10 mouse cellular contexts compared by ENCODE assay signal in genomic region chr4:111691057-111691543, GRCm38 (mm10). TPM values are rescaled to one million over a fixed set of nuclear protein-coding genes. Genes with fewer than 3 reads are reported as not detected.
DNase-seq lines count a peak whose midpoint lies in the region; ATAC-seq lines count a peak whose summit lies in the region.
"Had no signal": no experiment of that assay in that cellular context is flagged by ENCODE, and none has a peak within 500 bp of the region (broad histone marks: within the 10 kb centered on the region; RNA-seq: fewer than 3 reads in every experiment).

No protein-coding gene starts in this region.

- 0 out of 2 replicates have a peak, but pooled peaks have one; percentile 36 for ATAC-seq in kidney, embryonic 16.5 days (ENCODE audit: low FRiP score, low TSS enrichment)
- ATAC-seq in embryonic facial prominence, embryonic 13.5 days (ENCODE audit: insufficient number of reproducible peaks, insufficient read depth, low FRiP score, low TSS enrichment, low read depth): peak; percentile 90
- ATAC-seq in midbrain, embryonic 14.5 days (ENCODE audit: low FRiP score, low TSS enrichment): peak; percentile 73
- ATAC-seq in frontal cortex, adult (ENCODE audit: low TSS enrichment): no peak
- ATAC-seq: inflammation-experienced regulatory T-cells, adult 6 months had no signal

- no peaks in the 10 kb centered on the region for H3K27me3 ChIP-seq in kidney, embryonic 16.5 days (ENCODE audit: insufficient read depth, low read length)
- H3K27me3 ChIP-seq in embryonic facial prominence, embryonic 13.5 days: no peaks in the 10 kb centered on the region
- no peaks in the 10 kb centered on the region for H3K27me3 ChIP-seq in midbrain, embryonic 14.5 days (ENCODE audit: control insufficient read depth, insufficient read depth, low read length)

- H3K4me3 ChIP-seq in kidney, embryonic 16.5 days (ENCODE audit: low read length): no peak overlapping the region
- no peak overlapping the region for H3K4me3 ChIP-seq in embryonic facial prominence, embryonic 13.5 days
- H3K4me3 ChIP-seq in midbrain, embryonic 14.5 days (replicated peaks; ENCODE audit: low read depth, low read length): no peak overlapping the region

- no peak overlapping the region for H3K27ac ChIP-seq in kidney, embryonic 16.5 days (ENCODE audit: low read length)
- H3K27ac ChIP-seq in embryonic facial prominence, embryonic 13.5 days: peak overlapping the region; percentile 79
- peak overlapping the region; percentile 6; the same call in 1 of the 2 replicates for H3K27ac ChIP-seq in midbrain, embryonic 14.5 days (replicated peaks; ENCODE audit: low read depth, low read length)

- H3K4me2 ChIP-seq in kidney, embryonic 16.5 days (replicated peaks; ENCODE audit: low read depth, low read length): no peak overlapping the region
- no peak overlapping the region for H3K4me2 ChIP-seq in embryonic facial prominence, embryonic 13.5 days
- H3K4me2 ChIP-seq in midbrain, embryonic 14.5 days (ENCODE audit: low read length): no peak overlapping the region
- H3K4me2 ChIP-seq: liver, embryonic 11.5 days had no signal

- no peaks in the 10 kb centered on the region for H3K9me3 ChIP-seq in kidney, embryonic 16.5 days (ENCODE audit: low read length)
- H3K9me3 ChIP-seq in embryonic facial prominence, embryonic 13.5 days: no peaks in the 10 kb centered on the region
- no peaks in the 10 kb centered on the region for H3K9me3 ChIP-seq in midbrain, embryonic 14.5 days (ENCODE audit: control insufficient read depth, low read length)

- no peak for DNase-seq in kidney, adult 11 months
- peak; percentile 16 for DNase-seq in 3T3-L1 (ENCODE audit: low read depth, low spot score)
- peak; percentile 72 for DNase-seq in midbrain, embryonic 14.5 days
- no peak for DNase-seq in frontal cortex, postnatal 25 days (ENCODE audit: low spot score in 2 of 2)
- DNase-seq in frontal cortex, postnatal 14 days (ENCODE audit: low spot score in 2 of 2): no peak

- H3K4me1 ChIP-seq in kidney, embryonic 16.5 days (ENCODE audit: insufficient read depth, low read length): peaks cover 2% of the 10 kb centered on the region; the same call in 1 of the 2 replicates
- H3K4me1 ChIP-seq in embryonic facial prominence, embryonic 13.5 days: peaks cover 26% of the 10 kb centered on the region
- peaks cover 4% of the 10 kb centered on the region; the same call in 1 of the 2 replicates for H3K4me1 ChIP-seq in midbrain, embryonic 14.5 days (ENCODE audit: control insufficient read depth, insufficient read depth, low read length)

- H3K36me3 ChIP-seq in kidney, embryonic 16.5 days (ENCODE audit: insufficient read depth, low read length): no peaks in the 10 kb centered on the region
- no peaks in the 10 kb centered on the region for H3K36me3 ChIP-seq in embryonic facial prominence, embryonic 13.5 days
- no peaks in the 10 kb centered on the region for H3K36me3 ChIP-seq in midbrain, embryonic 14.5 days (ENCODE audit: control insufficient read depth, insufficient read depth, low read length)

- WGBS in kidney, embryonic 16.5 days: 55% methylated on average over 5 of the region's 5 CpGs
- 32% methylated on average over 5 of the region's 5 CpGs for WGBS in embryonic facial prominence, embryonic 13.5 days
- WGBS in midbrain, embryonic 14.5 days: 36% methylated on average over 5 of the region's 5 CpGs

- no peak overlapping the region for H3K9ac ChIP-seq in kidney, embryonic 16.5 days (replicated peaks; ENCODE audit: low read length)
- H3K9ac ChIP-seq in embryonic facial prominence, embryonic 13.5 days: no peak overlapping the region
- no peak overlapping the region for H3K9ac ChIP-seq in midbrain, embryonic 14.5 days (replicated peaks; ENCODE audit: low read length)

RNA-seq across cellular contexts. Expression of gene Spata6, which starts 28.7 kb away (rescaled TPM):
- 33.7 and 34.4 TPM in 2 replicates for polyA plus RNA-seq in kidney, embryonic 16.5 days (2015; fragmentation: Nextera tagmentation; extraction: Ambion mirVana)
- 26.7 and 29.2 TPM in 2 replicates for polyA plus RNA-seq in embryonic facial prominence, embryonic 13.5 days (2015; fragmentation: Nextera tagmentation; extraction: Ambion mirVana)
- 12.5 and 17.3 TPM in 2 replicates for polyA plus RNA-seq in midbrain, embryonic 14.5 days (2014; fragmentation: Nextera tagmentation; extraction: Ambion mirVana)

Comparison
In these comparisons a context has a peak if more than half of its experiments do, and no peak if none do; other contexts are left out.
1. DNase-seq: peak in 3T3-L1 (single experiment) and midbrain, embryonic 14.5 days (single experiment); none in kidney, adult 11 months (single experiment), frontal cortex, postnatal 25 days (0 of 2) and frontal cortex, postnatal 14 days (0 of 2).